Mouse (Mus musculus): ENCODE data around the gene Gm9376.

The Gm9376 gene

GRCm38 (mm10) chr14:118277704-118278498 is 11.1 kb downstream of the Gm9376 start:
- ATAC-seq (ENCODE audit: insufficient number of reproducible peaks, low FRiP score, low TSS enrichment), result no peak

- ATAC-seq (ENCODE audit: insufficient number of reproducible peaks, low FRiP score, low TSS enrichment), result no peak
These were observed 15.5 kb downstream of the Gm9376 start for GRCm38 (mm10) chr14:118282272-118282671.

- no peak for ATAC-seq (ENCODE audit: insufficient number of reproducible peaks, low FRiP score, low TSS enrichment)
These were observed 16.2 kb downstream of the Gm9376 start for GRCm38 (mm10) chr14:118282917-118283316.

GRCm38 (mm10) chr14:118286096-118286495 is 19.3 kb downstream of the Gm9376 start:
- no peak for ATAC-seq (ENCODE audit: insufficient number of reproducible peaks, low FRiP score, low TSS enrichment)

GRCm38 (mm10) chr14:118289133-118289532 is 22.4 kb downstream of the Gm9376 start:
- ATAC-seq (ENCODE audit: insufficient number of reproducible peaks, low FRiP score, low TSS enrichment), result no peak

- no peak for ATAC-seq (ENCODE audit: insufficient number of reproducible peaks, low FRiP score, low TSS enrichment)
These were observed 23.2 kb downstream of the Gm9376 start for GRCm38 (mm10) chr14:118290009-118290408.

- no peak for ATAC-seq (ENCODE audit: insufficient number of reproducible peaks, low FRiP score, low TSS enrichment)
These were observed 35.8 kb downstream of the Gm9376 start for GRCm38 (mm10) chr14:118302606-118303005.

- ATAC-seq (ENCODE audit: insufficient number of reproducible peaks, low FRiP score, low TSS enrichment), result no peak
These were observed 37.8 kb downstream of the Gm9376 start for GRCm38 (mm10) chr14:118304560-118304959.

- ATAC-seq (ENCODE audit: insufficient number of reproducible peaks, low FRiP score, low TSS enrichment), result no peak
These were observed 39.2 kb downstream of the Gm9376 start for GRCm38 (mm10) chr14:118305951-118306350.

GRCm38 (mm10) chr14:118307060-118307459 is 40.3 kb downstream of the Gm9376 start:
- ATAC-seq (ENCODE audit: insufficient number of reproducible peaks, low FRiP score, low TSS enrichment), result no peak

- ATAC-seq (ENCODE audit: insufficient number of reproducible peaks, low FRiP score, low TSS enrichment), result no peak
These were observed 44.9 kb downstream of the Gm9376 start for GRCm38 (mm10) chr14:118311703-118312102.

GRCm38 (mm10) chr14:118312664-118313063 is 45.9 kb downstream of the Gm9376 start:
- ATAC-seq (ENCODE audit: insufficient number of reproducible peaks, low FRiP score, low TSS enrichment), result no peak

- ATAC-seq (ENCODE audit: insufficient number of reproducible peaks, low FRiP score, low TSS enrichment), result no peak
These were observed 47.2 kb downstream of the Gm9376 start for GRCm38 (mm10) chr14:118313931-118314330.

GRCm38 (mm10) chr14:118317260-118317659 is 50.5 kb downstream of the Gm9376 start:
- ATAC-seq (ENCODE audit: insufficient number of reproducible peaks, low FRiP score, low TSS enrichment), result no peak

Measured in cerebellum, adult (tissue).